Mouse (Mus musculus) cortical plate, adult 2 months (tissue): Measurements from ENCODE around the gene Cbx4.

ENCODE experiments used
- CTCF ChIP-seq: fragments of 200-500 bp; IDR thresholded peaks from 2 replicates; pipeline ENCODE4 v1.5.1; 2011; ENCODE audit warnings: mild to moderate bottlenecking, control low read depth, low read length; ENCODE audit not compliant: insufficient read depth; ENCODE audit errors: extremely low read depth
- POLR2A ChIP-seq: fragments of 200-500 bp; IDR thresholded peaks from 2 replicates; pipeline ENCODE4 v1.6.1; 2011; ENCODE audit warnings: mild to moderate bottlenecking, low read length, control low read depth; ENCODE audit not compliant: insufficient read depth; ENCODE audit errors: extremely low read depth

DNA sequence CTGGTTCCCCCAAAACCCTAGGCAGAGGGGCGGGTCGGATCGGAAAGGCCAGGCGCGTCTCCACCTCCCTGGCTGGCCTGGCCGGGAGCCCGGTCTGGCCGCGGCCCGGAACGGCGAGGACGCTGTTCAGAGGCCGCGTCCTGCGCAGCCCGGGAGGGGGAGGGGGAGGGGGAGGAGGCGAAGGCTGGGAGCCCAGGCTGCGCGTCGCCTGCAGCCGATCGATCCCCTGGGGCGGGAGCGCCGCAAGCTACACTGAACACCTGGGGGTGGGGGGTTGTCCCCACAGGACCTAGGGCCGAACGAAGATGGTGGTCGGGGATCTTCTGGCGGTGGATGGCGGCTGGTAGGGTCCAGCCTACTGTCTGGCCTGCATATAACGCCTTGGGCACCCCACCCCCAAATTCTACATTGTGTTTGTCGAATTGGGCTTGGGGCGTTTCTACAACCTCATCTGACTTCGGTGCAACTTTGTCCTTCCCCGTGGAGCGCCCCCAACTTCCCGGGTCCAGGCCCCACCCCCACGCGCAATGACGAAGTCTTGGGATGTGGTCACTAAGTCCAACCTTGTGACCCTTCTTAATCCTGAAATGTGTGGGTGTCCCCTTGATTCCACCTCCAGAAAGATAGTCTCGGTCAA, 5.1 kb upstream of the Cbx4 start:
- TF ChIP-seq CTCF (no peak), POLR2A (no peak)
